Mouse (Mus musculus): Measurements from ENCODE around the gene Jmjd6.

The Jmjd6 gene

DNA sequence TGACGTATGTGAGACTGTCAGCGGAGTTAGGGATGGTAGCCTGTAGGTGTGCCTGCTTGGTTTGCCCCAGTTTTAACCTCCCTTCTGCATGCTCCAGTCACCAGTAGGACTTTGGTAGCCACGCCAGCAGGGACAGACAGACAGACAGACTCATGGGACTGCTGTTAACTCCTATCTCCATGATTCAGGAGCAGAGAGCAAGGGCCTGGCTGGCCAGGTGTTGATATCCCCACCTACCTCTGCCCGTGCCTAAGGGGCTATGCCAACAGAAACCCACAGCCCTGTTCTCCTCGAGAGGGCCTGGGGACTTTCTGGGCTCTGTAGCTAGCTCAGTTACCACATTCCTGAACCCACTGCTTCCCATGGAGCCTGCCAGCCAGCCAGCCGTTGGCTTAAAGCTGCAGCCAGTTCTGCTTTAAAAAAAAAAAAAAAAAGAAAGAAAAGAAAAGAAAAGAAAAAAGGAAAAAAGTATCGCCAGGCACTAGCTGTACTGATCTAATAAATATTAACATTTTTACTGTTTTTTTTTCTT lies 28.3 kb downstream of the Jmjd6 start:
- Histone ChIP-seq H3K36me3 (ENCODE audit: insufficient read depth, low read length) (no peaks in the 10 kb centered on the region), H3K27me3 (ENCODE audit: insufficient read depth, low read length) (peaks cover 13% of the 10 kb centered on the region), H3K9me3 (ENCODE audit: low read length) (no peaks in the 10 kb centered on the region), H3K4me1 (replicated peaks; ENCODE audit: low read depth, low read length) (peaks cover 71% of the 10 kb centered on the region), H3K4me3 (replicated peaks; ENCODE audit: low read length) (peak overlapping the region; percentile 57)
- TF ChIP-seq POU5F1 (IDR thresholded peaks at IDR 0.05; ENCODE audit: borderline replicate concordance, low read length) (no peak), NANOG (IDR thresholded peaks at IDR 0.05; ENCODE audit: borderline replicate concordance, low read length) (no peak), CTCF (conservative IDR thresholded peaks at IDR 0.05; ENCODE audit: low read length) (no peak)

DNA sequence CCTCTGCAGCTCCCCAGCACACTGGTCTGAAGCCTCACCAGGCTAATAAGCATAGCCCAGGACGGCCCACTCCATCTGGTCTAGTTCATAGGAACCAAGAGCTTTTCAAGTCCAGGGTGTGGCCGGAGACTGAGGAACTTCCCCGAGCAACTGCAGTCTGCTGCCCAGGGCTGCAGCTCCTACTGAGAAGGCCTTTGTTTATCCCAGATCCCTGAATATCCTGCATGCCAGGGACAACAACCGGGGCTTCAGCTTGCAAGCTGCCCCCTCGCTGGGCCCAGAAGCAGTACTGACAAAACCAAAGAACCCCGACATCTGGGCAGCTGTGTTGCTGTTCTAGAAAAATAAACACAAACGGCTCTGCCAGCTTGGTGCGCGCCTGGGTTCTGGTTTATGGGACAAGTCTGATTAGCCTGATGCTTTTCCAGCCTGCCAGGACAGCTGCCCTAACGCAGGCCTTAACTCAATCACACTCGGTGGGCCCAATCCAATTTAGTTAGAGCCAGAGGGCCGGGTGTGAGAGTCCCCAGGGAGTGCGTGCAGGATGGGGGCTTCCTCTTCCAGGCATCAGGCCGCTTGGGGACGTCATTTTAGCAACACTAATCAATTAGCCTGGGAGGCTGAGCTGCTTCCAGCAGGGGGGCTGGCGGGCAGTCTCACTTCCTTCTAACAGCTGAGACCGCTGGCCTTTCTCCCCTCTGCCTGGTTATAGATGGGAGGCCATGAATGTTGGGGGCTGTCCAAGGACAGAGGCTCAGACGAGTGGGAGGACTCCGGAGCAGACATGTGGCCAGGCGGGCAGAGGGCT lies 29.0 kb downstream of the Jmjd6 start:
- H3K27me3 ChIP-seq (ENCODE audit: insufficient read depth, low read length), result peaks cover 19% of the 10 kb centered on the region
- no peak for TF ChIP-seq NANOG (IDR thresholded peaks at IDR 0.05; ENCODE audit: borderline replicate concordance, low read length)
- TF ChIP-seq POU5F1 (IDR thresholded peaks at IDR 0.05; ENCODE audit: borderline replicate concordance, low read length), result no peak
- TF ChIP-seq CTCF (conservative IDR thresholded peaks at IDR 0.05; ENCODE audit: low read length), result no peak
- H3K4me3 ChIP-seq (replicated peaks; ENCODE audit: low read length), result peak overlapping the region; percentile 57
- H3K9me3 ChIP-seq (ENCODE audit: low read length), result no peaks in the 10 kb centered on the region
- peaks cover 73% of the 10 kb centered on the region for H3K4me1 ChIP-seq (replicated peaks; ENCODE audit: low read depth, low read length)
- H3K36me3 ChIP-seq (ENCODE audit: insufficient read depth, low read length), result no peaks in the 10 kb centered on the region

DNA sequence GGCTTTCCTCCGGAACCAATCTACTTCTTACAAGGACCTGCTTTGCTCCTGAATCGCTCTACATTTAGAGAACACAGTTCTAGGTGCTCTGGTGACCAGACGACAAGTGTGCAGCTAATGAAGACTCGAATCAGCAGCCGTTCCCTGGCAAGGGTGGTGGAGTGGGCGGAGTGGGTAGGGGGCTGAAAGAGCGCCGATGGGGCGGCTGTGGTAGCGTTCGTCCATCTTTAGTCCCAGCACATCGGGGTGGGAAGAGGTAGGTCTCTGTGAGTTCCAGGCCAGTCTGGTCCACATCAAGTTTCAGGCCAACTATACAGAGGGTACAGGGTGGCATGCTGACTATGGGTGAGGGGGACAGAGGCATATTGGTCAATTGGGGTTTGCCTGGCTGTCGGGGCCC lies 29.6 kb downstream of the Jmjd6 start:
- H3K9me3 ChIP-seq (ENCODE audit: low read length), result no peaks in the 10 kb centered on the region
- no peak for TF ChIP-seq POU5F1 (IDR thresholded peaks at IDR 0.05; ENCODE audit: borderline replicate concordance, low read length)
- TF ChIP-seq CTCF (conservative IDR thresholded peaks at IDR 0.05; ENCODE audit: low read length), result no peak
- TF ChIP-seq NANOG (IDR thresholded peaks at IDR 0.05; ENCODE audit: borderline replicate concordance, low read length), result no peak
- peaks cover 19% of the 10 kb centered on the region for H3K27me3 ChIP-seq (ENCODE audit: insufficient read depth, low read length)

DNA sequence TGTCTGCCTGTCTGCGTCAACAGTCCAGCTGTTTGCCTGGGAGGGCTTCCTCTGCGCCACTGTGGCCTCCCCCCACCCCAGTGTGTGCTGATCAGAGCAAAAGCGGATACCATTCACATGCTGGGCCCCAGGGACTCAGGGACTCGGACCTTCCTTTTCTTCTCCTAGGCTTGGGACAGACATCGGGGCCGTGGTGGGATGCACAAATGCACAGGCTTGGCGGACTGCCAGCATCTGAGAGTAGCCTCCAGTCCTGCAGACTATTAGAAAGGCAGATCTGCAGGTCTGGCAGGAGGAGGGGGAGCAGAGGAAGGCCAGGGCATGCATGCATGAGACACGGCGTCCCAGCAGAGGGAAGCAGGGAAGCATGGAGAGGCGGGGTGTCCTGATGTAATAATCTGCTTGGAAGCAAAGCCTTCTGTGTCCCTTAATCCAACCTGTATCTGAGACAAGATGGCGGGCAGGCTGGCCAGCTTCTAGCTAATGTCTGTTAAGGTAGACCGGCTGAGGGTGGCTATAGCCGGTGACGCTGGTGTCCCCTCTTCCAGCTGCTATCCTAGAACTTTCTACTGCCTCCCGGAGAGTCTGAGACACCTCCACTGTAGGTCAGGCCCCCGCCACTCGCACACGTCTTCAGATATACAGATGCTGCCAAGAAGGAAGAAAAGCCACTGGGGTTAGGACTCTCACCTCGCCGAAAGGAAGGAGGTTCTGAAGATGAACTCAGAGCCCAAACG lies 30.3 kb downstream of the Jmjd6 start:
- Histone ChIP-seq H3K36me3 (ENCODE audit: insufficient read depth, low read length) (no peaks in the 10 kb centered on the region), H3K4me1 (replicated peaks; ENCODE audit: low read depth, low read length) (peaks cover 77% of the 10 kb centered on the region), H3K9me3 (ENCODE audit: low read length) (no peaks in the 10 kb centered on the region), H3K27me3 (ENCODE audit: insufficient read depth, low read length) (peaks cover 19% of the 10 kb centered on the region), H3K4me3 (replicated peaks; ENCODE audit: low read length) (peak overlapping the region; percentile 57)
- TF ChIP-seq POU5F1 (IDR thresholded peaks at IDR 0.05; ENCODE audit: borderline replicate concordance, low read length) (no peak), NANOG (IDR thresholded peaks at IDR 0.05; ENCODE audit: borderline replicate concordance, low read length) (no peak), CTCF (conservative IDR thresholded peaks at IDR 0.05; ENCODE audit: low read length) (no peak)

More for the DNA sequence above, 29.6 kb downstream of the Jmjd6 start:
- H3K4me1 ChIP-seq (replicated peaks; ENCODE audit: low read depth, low read length), result peaks cover 74% of the 10 kb centered on the region
- no peaks in the 10 kb centered on the region for H3K36me3 ChIP-seq (ENCODE audit: insufficient read depth, low read length)
- H3K4me3 ChIP-seq (replicated peaks; ENCODE audit: low read length), result peak overlapping the region; percentile 57

DNA sequence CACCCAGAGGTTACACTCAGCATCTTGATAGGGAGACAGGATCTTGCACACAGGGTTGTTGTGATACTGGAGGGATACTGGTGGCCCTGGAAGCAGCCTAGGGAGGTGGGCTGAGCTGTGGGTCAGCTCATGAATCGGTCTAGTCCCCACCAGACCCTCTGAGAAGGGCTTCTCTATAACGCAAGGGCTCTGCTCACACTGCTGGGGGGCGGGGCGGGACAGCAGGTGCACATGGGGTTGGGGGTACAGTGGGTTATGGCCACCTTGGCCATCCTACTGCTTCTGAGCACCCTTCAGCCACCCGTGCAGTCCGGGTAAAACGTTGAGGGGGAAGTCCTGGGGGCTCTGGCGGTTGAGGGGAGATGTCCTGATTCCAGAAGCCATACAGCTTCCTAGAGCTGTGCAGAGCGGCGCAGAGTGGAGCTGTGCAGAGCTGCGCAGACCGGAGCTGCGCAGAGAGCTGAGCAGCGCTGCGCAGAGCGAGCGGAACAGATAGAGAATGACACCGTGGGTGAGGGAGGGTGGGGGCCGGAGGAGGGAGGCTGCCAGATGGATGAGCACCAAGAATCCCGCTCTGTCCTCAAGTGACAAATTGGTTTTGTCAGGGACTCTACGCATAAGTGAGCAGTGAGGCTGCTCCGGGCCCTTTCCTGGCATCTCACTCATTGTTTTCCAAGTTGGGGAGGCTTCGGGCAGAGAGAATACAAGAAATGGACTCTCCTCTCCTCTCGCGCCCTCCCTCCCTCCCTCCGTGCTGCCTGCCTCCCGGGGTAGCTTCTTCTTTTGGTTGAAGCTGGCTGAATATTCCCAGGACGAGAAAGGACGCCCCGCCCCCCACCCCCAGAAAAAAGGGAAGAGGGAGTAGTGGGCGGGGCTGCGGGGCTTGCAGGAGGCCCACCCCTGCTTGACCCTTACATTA lies 32.0 kb downstream of the Jmjd6 start:
- no peaks in the 10 kb centered on the region for H3K36me3 ChIP-seq (ENCODE audit: insufficient read depth, low read length)
- no peaks in the 10 kb centered on the region for H3K9me3 ChIP-seq (ENCODE audit: low read length)
- H3K4me1 ChIP-seq (replicated peaks; ENCODE audit: low read depth, low read length), result peaks cover 73% of the 10 kb centered on the region
- TF ChIP-seq POU5F1 (IDR thresholded peaks at IDR 0.05; ENCODE audit: borderline replicate concordance, low read length) (no peak), NANOG (IDR thresholded peaks at IDR 0.05; ENCODE audit: borderline replicate concordance, low read length) (no peak), CTCF (conservative IDR thresholded peaks at IDR 0.05; ENCODE audit: low read length) (no peak)
- H3K27me3 ChIP-seq (ENCODE audit: insufficient read depth, low read length), result peaks cover 19% of the 10 kb centered on the region
- H3K4me3 ChIP-seq (replicated peaks; ENCODE audit: low read length), result peak overlapping the region; percentile 74

DNA sequence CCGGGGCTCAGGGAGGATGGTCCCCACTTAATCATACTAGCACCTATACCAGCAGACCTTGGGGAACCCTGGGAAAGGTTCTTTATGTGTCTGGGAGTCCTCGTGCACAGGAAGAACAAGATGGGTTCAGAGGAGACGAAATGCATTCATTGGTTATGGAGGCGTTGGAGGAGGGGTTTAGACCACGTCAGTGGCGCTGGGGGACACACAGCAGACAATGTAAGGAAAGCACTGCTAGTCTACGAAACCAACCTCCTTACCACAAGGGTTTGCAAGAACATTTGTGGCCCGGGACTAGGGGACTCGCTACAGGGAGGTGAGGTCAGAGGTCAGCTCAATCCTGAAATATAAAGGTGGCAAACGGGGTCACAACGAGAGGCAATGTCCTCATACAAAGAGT lies 32.7 kb downstream of the Jmjd6 start:
- no peak for TF ChIP-seq CTCF (conservative IDR thresholded peaks at IDR 0.05; ENCODE audit: low read length)
- no peak for TF ChIP-seq POU5F1 (IDR thresholded peaks at IDR 0.05; ENCODE audit: borderline replicate concordance, low read length)
- no peak for TF ChIP-seq NANOG (IDR thresholded peaks at IDR 0.05; ENCODE audit: borderline replicate concordance, low read length)
- Histone ChIP-seq H3K4me1 (replicated peaks; ENCODE audit: low read depth, low read length) (peaks cover 69% of the 10 kb centered on the region), H3K4me3 (replicated peaks; ENCODE audit: low read length) (peak overlapping the region; percentile 74), H3K36me3 (ENCODE audit: insufficient read depth, low read length) (no peaks in the 10 kb centered on the region), H3K9me3 (ENCODE audit: low read length) (no peaks in the 10 kb centered on the region), H3K27me3 (ENCODE audit: insufficient read depth, low read length) (peaks cover 16% of the 10 kb centered on the region)

DNA sequence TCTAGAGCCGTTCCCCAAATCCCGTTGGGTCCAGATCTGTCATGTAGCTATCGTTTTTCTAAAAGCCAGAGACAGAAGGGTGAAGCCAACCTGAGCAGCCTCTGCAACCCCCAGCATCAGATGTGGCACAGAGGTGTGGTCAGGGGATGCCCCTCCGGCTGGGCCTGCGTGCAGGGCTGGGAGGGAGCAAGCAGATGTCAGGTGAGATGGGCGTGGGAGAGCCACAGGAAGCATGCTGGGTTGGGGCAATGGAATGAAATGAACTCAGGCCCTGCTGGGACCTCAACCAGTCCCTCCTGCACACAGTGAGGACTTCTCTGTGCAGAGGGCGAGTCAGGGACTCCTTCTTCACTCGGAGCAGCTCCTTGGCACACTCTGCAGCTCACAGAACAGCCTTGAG lies 33.7 kb downstream of the Jmjd6 start:
- Histone ChIP-seq H3K4me1 (replicated peaks; ENCODE audit: low read depth, low read length) (peaks cover 67% of the 10 kb centered on the region), H3K27me3 (ENCODE audit: insufficient read depth, low read length) (peaks cover 16% of the 10 kb centered on the region), H3K36me3 (ENCODE audit: insufficient read depth, low read length) (no peaks in the 10 kb centered on the region), H3K9me3 (ENCODE audit: low read length) (no peaks in the 10 kb centered on the region), H3K4me3 (replicated peaks; ENCODE audit: low read length) (no peak overlapping the region)
- TF ChIP-seq NANOG (IDR thresholded peaks at IDR 0.05; ENCODE audit: borderline replicate concordance, low read length) (no peak), POU5F1 (IDR thresholded peaks at IDR 0.05; ENCODE audit: borderline replicate concordance, low read length) (no peak)
